Mouse (Mus musculus) G1E (cell line): ENCODE results near the gene Nfx1.

Source experiments
- CTCF ChIP-seq: IDR thresholded peaks from 2 replicates; pipeline ENCODE4 v1.5.1; 2012; ENCODE audit warnings: low read depth, low read length, inconsistent platforms, mixed read lengths
- GATA1 ChIP-seq: IDR thresholded peaks from 2 replicates; pipeline ENCODE4 v1.6.1; 2012; ENCODE audit warnings: borderline replicate concordance, low read length, inconsistent platforms, mixed read lengths
- POLR2AphosphoS5 ChIP-seq: IDR thresholded peaks from 2 replicates; pipeline ENCODE4 v1.6.1; 2012; ENCODE audit warnings: low read depth, low read length, inconsistent platforms; ENCODE audit not compliant: insufficient replicate concordance
- TAL1 ChIP-seq: conservative IDR thresholded peaks from 2 replicates; pipeline ENCODE4 v1.6.1; 2012; ENCODE audit warnings: low read depth, low read length, inconsistent platforms, mixed read lengths

- no peak for TF ChIP-seq CTCF
- TF ChIP-seq POLR2AphosphoS5: no peak
- TF ChIP-seq GATA1: no peak
- no peak for TF ChIP-seq TAL1
These were observed 1.5 kb upstream of the Nfx1 start for GRCm38 (mm10) chr4:40969161-40969560.
